Mouse (Mus musculus) CH12F3 (cell line): ENCODE results near the gene Wasf1.

Source experiments
- in situ Hi-C: fragments of 300-500 bp; cut with MboI; formaldehyde crosslinking; loops from 2 replicates; pipeline ENCODE4 v1.14.3; 2020; ENCODE audit warnings: low sequenced_read_pairs

Gene Wasf1

GRCm38 (mm10) chr10:40882831-40883643, at the start of gene Wasf1, which contains the start of gene Cdc40:
Gene Wasf1, plus strand, starts transcription at chr10:40883475.
Gene Cdc40, minus strand, starts transcription at chr10:40883311.
- in situ Hi-C loops: no loop called here

GRCm38 (mm10) chr10:40840086-40840485, 43.2 kb upstream of the Wasf1 start:
- in situ Hi-C loops: no loop called here

- in situ Hi-C loops: no loop called here
Measured at GRCm38 (mm10) chr10:40843841-40844240, 39.4 kb upstream of the Wasf1 start.

GRCm38 (mm10) chr10:40844546-40844945, 38.7 kb upstream of the Wasf1 start:
- in situ Hi-C loops: no loop called here

GRCm38 (mm10) chr10:40845626-40846025, 37.6 kb upstream of the Wasf1 start:
- in situ Hi-C loops: no loop called here

- in situ Hi-C loops: no loop called here
Measured at GRCm38 (mm10) chr10:40847176-40847874, 36.0 kb upstream of the Wasf1 start.

GRCm38 (mm10) chr10:40850644-40851043, 32.6 kb upstream of the Wasf1 start:
- in situ Hi-C loops: no loop called here

GRCm38 (mm10) chr10:40851138-40851537, 32.1 kb upstream of the Wasf1 start:
- in situ Hi-C loops: no loop called here

- in situ Hi-C loops: no loop called here
Measured at GRCm38 (mm10) chr10:40855616-40856015, 27.7 kb upstream of the Wasf1 start.

GRCm38 (mm10) chr10:40856703-40857102, 26.6 kb upstream of the Wasf1 start:
- in situ Hi-C loops: no loop called here

GRCm38 (mm10) chr10:40857599-40857998, 25.7 kb upstream of the Wasf1 start:
- in situ Hi-C loops: no loop called here

GRCm38 (mm10) chr10:40868081-40868480, 15.2 kb upstream of the Wasf1 start:
- in situ Hi-C loops: no loop called here

GRCm38 (mm10) chr10:40871301-40871700, 12.0 kb upstream of the Wasf1 start:
- in situ Hi-C loops: no loop called here

- in situ Hi-C loops: no loop called here
Measured at GRCm38 (mm10) chr10:40872052-40872451, 11.2 kb upstream of the Wasf1 start.

- in situ Hi-C loops: no loop called here
Measured at GRCm38 (mm10) chr10:40878246-40878645, 5.0 kb upstream of the Wasf1 start.

- in situ Hi-C loops: no loop called here
Measured at GRCm38 (mm10) chr10:40879969-40880368, 3.3 kb upstream of the Wasf1 start.

GRCm38 (mm10) chr10:40881236-40881635, 2.0 kb upstream of the Wasf1 start:
- in situ Hi-C loops: no loop called here

GRCm38 (mm10) chr10:40882333-40882732, 942 bp upstream of the Wasf1 start:
- in situ Hi-C loops: no loop called here

GRCm38 (mm10) chr10:40883644-40884278, 486 bp downstream of the Wasf1 start:
- in situ Hi-C loops: no loop called here

- in situ Hi-C loops: no loop called here
Measured at GRCm38 (mm10) chr10:40884279-40884806, 1.1 kb downstream of the Wasf1 start.

GRCm38 (mm10) chr10:40885432-40885831, 2.2 kb downstream of the Wasf1 start:
- in situ Hi-C loops: no loop called here
